ENCODE assay signal across 8 mouse cellular contexts in the genomic region with DNA sequence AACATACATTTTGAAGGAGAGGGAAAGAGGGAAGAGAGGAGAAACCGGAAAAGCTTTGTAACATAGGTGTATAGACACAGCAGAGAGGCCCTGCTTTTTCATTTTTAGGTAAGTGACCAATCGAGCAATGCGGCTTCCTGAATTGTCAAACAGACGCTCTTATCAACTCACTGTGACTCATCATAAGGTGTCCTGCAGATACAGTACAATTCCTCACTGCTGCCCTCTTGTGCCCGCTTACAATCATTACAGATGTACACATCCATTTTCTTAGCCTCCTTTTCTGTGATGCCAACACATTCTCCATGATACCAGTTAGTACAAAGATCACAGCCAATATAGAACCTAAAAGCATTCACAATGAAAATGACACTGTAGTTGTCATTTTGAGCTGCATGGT. TPM values are rescaled to one million over a fixed set of nuclear protein-coding genes. Genes with fewer than 3 reads are reported as not detected.
DNase-seq lines count a peak whose midpoint lies in the region; ATAC-seq and TF ChIP-seq lines count a peak whose summit lies in the region.

No protein-coding gene starts in this region.

- peak; percentile 82 for TF ChIP-seq CTCF in Patski (IDR thresholded peaks at IDR 0.05)
- peak; percentile 86 for TF ChIP-seq CTCF in midbrain, postnatal 0 days (IDR thresholded peaks at IDR 0.05)

- intact Hi-C loops in heart, postnatal 10 days (cut with DNase I) = loop anchor here (2.0 kb wide), 1 partner anchor 194 kb away; no protein-coding TSS in a partner anchor

- no peaks in the 10 kb centered on the region for H3K9me3 ChIP-seq in midbrain, postnatal 0 days (ENCODE audit: low read length)

- H3K27ac ChIP-seq in midbrain, postnatal 0 days (ENCODE audit: low read depth, low read length) = no peak overlapping the region

- no peak overlapping the region for H3K4me3 ChIP-seq in midbrain, postnatal 0 days (ENCODE audit: low read depth, low read length)

- peak; percentile 47 for ATAC-seq in Patski
- no peak for ATAC-seq in midbrain, postnatal 0 days (ENCODE audit: low FRiP score)

- POLR2A ChIA-PET in Patski (lab: Charles Lee) = interaction anchor here (1.2 kb wide), 1 partner anchor 18 kb away, joined by 3 read pairs; no protein-coding TSS in a partner anchor

- H3K9ac ChIP-seq in midbrain, postnatal 0 days (replicated peaks; ENCODE audit: low read length, poor library complexity, severe bottlenecking) = no peak overlapping the region

- WGBS in midbrain, postnatal 0 days = 49% methylated on average over 5 of the region's 5 CpGs

- no peaks in the 10 kb centered on the region for H3K27me3 ChIP-seq in Patski
- H3K27me3 ChIP-seq in midbrain, postnatal 0 days (ENCODE audit: insufficient read depth, low read length) = no peaks in the 10 kb centered on the region

- peaks cover 47% of the 10 kb centered on the region for H3K36me3 ChIP-seq in midbrain, postnatal 0 days (ENCODE audit: insufficient read depth, low read length)

- DNase-seq in left cerebral cortex, adult 18-20 months (ENCODE audit: low spot score in 2 of 2) = peak; percentile 77 to 79
- no peak for DNase-seq in left cerebral cortex, adult 11 months (ENCODE audit: low spot score)
- DNase-seq in Patski (ENCODE audit: low read depth, low spot score) = no peak
- peak; percentile 85 to 87 for DNase-seq in cerebellum, postnatal 10 days
- DNase-seq in heart, postnatal 10 days = peak; percentile 74 to 81
- peak; percentile 51 to 70 for DNase-seq in layer of hippocampus, postnatal 36 days
- DNase-seq in midbrain, postnatal 0 days (ENCODE audit: low spot score) = peak; percentile 85
- peak; percentile 77 for DNase-seq in telencephalon, adult 2 months (ENCODE audit: low read depth, low spot score)

- in situ Hi-C loops in Patski (cut with MboI; ENCODE audit: low pct_unique_long_range_greater_than_20kb) = no loop called here

- H3K4me1 ChIP-seq in midbrain, postnatal 0 days (ENCODE audit: insufficient read depth, low read length) = no peaks in the 10 kb centered on the region

- H3K4me2 ChIP-seq in midbrain, postnatal 0 days (ENCODE audit: low read depth, low read length, poor library complexity, severe bottlenecking) = no peak overlapping the region

- CTCF ChIA-PET in Patski (lab: Charles Lee) = interaction anchor here (0.9 to 1.7 kb wide), 4 partner anchors 10 to 21 kb away, joined by 3 to 6 read pairs (median 4); no protein-coding TSS in a partner anchor

RNA-seq across cellular contexts. Expression of a gene that starts 18.8 kb away (rescaled TPM):
- 1 to 10 TPM; 3.2 to 4.7 TPM for total RNA-seq in left cerebral cortex, adult 18-20 months (2021)
- polyA plus RNA-seq in Patski (2021) = 2.5 TPM
- 1 to 10 TPM; 3.2 to 3.8 TPM for total RNA-seq in heart, postnatal 10 days (2021)
- 1 to 10 TPM; 2.6 to 3.4 TPM for total RNA-seq in layer of hippocampus, postnatal 36 days (2021)
- total RNA-seq in midbrain, postnatal 0 days (2014; rRNA removed) = 11.0 and 15.6 TPM in 2 replicates
- polyA plus RNA-seq in midbrain, postnatal 0 days (2015; fragmentation: Nextera tagmentation; extraction: Ambion mirVana) = 10.9 and 11.5 TPM in 2 replicates

RNA-seq across cellular contexts. Expression of a gene that starts 45.0 kb away (rescaled TPM):
- total RNA-seq in left cerebral cortex, adult 18-20 months (2021) = 10 to 100 TPM; 21.9 to 26.6 TPM
- polyA plus RNA-seq in Patski (2021) = 33.7 TPM
- total RNA-seq in heart, postnatal 10 days (2021) = 100 to 1,000 TPM; 104 to 112 TPM
- 10 to 100 TPM; 21.5 to 25.2 TPM for total RNA-seq in layer of hippocampus, postnatal 36 days (2021)
- total RNA-seq in midbrain, postnatal 0 days (2014; rRNA removed) = 73.1 and 82.8 TPM in 2 replicates
- 92.7 TPM in 2 replicates for polyA plus RNA-seq in midbrain, postnatal 0 days (2015; fragmentation: Nextera tagmentation; extraction: Ambion mirVana)

Comparison
In these comparisons a context has a peak if more than half of its experiments do, and no peak if none do; other contexts are left out.
1. DNase-seq: peak in left cerebral cortex, adult 18-20 months (2 of 2), cerebellum, postnatal 10 days (2 of 2), heart, postnatal 10 days (2 of 2), layer of hippocampus, postnatal 36 days (2 of 2), midbrain, postnatal 0 days (single experiment) and telencephalon, adult 2 months (single experiment); none in left cerebral cortex, adult 11 months (single experiment) and Patski (single experiment).